Mouse (Mus musculus) heart, postnatal 4 days (tissue): ENCODE results near the gene Retreg1. TPM values are rescaled to one million over a fixed set of nuclear protein-coding genes. Genes with fewer than 3 reads are reported as not detected.

Experiments
- DNase-seq: peaks from one replicate; pipeline ENCODE4 v3.0.0; 2021
- total RNA-seq, 2 experiments: library from RNA; stranded (reverse); gene quantifications; 2 replicates each; pipeline ENCODE4 v1.2.3; 2021

Retreg1 gene
- total RNA-seq, 2 experiments from 2014 or later, result 112 to 141 TPM

DNA sequence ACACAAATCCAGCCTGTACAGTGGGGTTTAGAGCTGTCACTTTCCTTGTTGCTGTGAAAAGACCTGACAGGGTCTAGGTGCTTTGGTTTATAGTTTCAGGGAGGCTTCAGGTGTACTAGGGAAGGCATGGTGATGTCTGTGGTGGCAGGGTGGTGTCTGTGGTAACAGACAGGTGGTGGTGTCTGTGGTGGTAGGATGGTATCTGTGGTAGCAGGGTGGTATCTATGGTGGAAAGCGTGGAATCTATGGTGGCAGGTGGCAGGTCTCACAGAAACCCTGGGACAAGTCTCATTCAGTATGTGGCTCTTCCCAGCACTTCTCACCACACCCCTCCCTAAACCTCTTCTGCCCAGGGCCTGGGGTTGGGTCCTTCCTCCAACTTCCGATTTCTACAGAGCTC lies 8.7 kb upstream of the Retreg1 start:
- no peak for DNase-seq

DNA sequence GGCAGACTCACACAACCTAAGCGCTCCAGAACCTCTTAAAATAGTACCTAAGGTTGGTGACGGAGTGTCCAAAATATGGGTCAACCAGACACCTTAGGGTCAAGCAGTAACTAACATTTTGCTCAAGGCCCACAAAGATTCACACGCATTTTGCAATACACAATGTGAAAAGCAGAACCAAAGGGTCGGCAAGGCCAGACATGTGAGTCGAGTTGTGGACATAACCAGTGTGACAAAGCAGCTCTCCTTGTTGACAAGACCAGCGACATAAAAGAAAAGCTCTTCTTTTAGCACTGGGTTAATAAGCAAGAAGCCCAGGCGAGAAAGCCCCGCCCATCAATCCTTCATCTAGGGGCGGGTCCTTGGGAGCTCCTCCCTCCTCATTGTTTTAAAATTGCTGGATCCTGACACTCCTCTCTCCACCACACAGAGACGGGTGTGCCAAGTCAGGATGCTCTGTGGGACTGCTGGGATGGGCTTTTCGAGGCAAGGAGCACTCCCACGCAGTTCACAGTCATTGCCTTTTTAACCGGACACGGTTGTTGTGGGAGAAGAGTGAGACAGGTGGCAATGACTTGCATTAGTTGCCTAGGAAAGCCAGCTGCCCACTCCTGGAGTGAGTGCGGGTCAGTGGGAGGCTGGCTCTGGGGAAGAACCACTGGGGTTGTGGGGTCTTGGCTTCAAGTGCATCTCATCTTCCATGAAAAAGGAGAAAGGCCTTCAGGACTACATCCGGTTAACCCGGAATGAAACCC lies 7.9 kb upstream of the Retreg1 start:
- no peak for DNase-seq

DNA sequence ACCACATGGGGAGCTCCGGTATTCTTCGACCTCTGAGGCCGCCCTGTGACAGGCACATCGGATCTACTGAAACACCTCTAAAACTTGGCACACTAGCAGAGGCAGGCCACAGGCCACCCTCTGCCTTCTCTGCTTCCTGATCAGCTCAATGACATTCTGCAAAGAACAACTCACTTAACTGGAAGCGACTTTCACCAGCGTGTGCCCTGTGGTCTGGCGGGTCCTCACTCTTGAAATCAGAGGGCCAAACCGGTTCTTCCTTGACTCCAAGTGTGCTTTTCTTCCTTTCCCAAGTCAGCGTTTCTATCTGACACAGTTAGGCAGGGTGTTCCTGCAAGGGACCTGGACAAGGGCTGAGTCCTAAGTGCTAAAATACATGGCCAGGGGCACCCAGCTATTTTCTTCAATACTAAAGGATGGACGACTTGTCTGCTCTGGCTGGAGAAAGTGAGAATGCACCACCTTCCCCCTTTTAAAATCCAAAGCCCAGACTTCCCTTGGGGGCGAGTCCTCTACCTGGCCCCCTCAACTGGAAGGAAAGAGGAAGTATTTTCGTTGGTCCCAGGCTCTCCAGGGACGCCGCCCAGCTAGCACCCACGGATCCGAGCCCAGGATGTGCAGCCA lies 406 bp upstream of the Retreg1 start:
- DNase-seq, result no peak

DNA sequence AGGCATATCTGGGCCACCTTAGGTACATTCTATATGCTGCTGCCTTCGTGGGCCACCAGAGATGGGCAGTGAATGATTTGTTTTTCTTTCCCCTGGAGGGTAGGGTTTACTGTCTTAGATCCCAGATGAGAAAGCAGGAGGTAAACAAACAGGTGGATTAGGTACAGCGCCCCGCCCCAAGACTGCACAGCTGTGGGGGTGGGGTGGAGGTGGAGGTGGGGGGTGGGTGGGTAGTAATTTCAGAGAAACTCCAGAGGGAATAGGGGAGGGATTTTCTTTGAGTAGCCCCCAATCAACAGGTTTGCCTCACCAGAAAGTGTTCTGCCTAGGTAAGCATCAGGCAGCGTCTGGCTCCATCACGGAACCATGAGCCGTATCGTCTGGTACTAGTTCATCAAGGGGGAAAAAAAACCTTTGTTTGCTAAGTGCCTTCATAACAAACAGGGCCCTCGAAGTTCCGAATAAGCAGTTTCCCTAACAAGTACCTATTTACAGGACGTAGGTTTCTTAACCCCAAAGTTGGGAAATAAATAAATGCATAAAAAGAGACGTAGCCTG lies 1.1 kb downstream of the Retreg1 start:
- DNase-seq, result no peak

DNA sequence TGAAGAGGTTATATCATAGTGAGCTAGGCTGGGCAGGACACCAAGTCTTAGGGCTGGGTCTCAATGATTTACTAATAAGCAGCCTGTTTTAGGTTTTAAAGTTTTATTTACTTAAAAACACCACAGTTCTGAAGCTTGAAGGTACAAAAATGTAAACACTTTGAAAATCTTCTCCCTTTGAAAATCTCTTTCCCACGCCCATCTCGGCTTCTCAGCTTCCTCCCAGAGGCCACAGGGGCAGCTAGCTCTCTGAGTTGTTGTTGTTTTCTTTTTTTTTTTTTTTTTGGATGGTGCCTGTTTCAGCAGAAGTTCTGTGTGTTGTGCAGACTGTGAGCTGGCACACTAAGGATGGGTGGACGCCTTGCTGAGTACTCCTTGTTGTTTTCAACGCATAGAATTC lies 1.8 kb downstream of the Retreg1 start:
- no peak for DNase-seq

DNA sequence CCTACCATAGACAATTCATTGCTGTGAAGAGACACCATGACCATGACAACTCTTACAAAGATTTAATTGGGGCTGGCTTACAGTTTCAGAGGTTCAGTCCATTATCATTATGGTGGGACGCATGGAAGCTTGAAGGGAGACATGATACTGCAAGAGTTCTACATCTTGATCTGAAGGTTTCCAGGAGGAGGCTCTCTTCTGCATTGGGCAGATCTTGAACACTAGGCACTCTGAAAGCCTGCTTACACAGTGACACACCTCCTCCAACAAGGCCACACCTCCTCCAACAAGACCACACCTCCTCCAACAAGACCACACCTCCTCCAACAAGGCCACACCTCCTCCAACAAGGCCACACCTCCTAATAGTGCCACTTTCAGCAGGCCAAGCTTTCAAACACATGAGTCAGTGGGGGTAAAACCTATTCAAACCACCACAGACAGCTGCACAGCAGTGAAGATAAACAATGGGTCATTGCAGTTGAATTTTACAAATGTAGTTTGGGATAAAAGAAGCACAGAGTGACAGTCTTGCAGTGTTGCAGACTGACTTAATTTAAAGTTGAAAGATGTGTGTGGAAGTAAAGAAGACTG lies 4.7 kb downstream of the Retreg1 start:
- no peak for DNase-seq

DNA sequence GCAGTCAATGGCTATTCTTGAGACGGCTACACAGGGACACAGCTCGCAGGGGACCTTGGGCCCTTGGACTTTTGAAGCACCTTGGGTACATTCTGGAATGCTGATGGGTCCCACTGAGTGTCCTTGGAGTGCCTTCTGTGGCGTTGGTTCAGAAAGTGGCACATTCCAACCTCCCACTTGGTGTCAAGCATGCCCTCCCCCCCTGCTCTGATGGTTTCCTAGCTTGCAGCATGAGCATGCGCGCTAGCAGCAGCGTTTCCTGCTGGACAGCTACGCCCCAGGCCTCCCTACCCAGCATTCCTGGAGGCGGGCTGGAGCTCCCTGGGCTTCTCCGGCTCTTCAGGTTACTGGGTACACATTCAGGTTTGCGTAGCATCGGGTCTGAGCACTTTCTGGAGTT lies 7.6 kb downstream of the Retreg1 start:
- no peak for DNase-seq

DNA sequence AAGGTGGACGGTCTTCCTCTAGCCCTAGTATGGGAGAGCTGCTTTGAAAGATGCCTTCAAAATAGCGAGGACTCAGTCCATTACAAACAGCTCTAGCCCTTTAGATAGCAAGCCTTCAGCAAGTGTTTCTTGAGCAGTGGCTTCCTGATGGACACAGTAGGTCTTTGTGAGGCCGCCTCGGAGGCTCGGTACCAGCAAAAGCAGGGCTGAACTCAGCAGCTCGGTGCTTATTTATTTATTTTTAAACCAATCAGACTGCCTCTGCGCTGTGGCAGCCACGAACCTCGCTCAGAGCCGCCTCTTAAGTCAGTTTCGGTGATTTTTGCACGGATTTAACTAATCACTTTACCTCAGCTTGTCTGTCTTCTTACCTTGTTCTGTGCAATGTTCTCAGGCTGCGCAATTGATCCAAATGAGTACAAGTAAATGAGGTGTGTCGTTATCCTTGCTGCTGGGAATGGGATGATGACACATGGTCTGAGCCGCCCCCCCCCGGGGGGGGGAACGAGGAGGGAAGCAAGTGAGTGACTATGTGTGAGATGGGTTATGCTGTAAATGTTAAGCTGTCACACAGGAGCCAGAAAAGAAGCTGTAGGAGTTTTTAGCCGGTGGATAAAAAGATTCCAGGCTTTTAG lies 11.4 kb downstream of the Retreg1 start:
- no peak for DNase-seq

DNA sequence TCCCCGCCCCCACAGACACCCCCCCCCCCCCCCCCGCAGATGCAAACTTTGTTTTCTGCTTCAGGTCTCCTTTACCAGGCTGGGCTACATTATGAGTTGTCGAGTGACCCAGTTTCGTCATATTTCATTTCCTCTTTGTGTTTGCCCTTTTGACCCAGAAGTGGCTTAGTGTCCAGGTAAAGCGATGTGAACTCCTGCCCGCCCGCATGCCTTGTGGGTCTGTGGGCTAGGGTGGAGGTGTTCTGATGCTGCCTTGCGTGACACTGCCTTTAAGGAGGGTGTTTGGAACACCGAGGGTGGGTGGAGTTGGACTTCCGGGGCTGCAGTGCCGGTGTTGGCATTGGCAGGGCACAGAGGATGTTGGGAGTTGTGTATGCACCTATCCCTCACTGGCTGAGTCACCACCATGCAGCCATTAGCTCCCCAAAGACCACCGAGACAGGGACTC lies 15.7 kb downstream of the Retreg1 start:
- no peak for DNase-seq

DNA sequence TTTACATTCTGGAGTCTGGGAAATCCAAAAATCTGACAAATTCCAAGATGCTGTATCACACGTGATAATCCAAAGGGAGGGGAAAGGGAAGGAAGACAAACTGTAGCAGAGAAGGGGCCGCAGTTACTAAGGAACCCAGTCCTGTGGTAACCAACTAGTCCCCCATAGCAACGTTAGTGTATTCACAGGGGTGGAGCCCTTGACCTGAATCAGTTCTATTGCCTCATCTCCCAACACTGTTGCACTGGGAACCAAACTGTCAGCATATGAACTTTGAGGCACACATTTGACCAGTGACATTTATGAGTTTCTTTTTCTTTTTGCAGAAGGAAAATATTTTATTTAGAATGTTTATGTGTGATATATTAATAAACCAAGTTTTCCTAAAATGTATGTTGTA lies 16.5 kb downstream of the Retreg1 start:
- no peak for DNase-seq

DNA sequence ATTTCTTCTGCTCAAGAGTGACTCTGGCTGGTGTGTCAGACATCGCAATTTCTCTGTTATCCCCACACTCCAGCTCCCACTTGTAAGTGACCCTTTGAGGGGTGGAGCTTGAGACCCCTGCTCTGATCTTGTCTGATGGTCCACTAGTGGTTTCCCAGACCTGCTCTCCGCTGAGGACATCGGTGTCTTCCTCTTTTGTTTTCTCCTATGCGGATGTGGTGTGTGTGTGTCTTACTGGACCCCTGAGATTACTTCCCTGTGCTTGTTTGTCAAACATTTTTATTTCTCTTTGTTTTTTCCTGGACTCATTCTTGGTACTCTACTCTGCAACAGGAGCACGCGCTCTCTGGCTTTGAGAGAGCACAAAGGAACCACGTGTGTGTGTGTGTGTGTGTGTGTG lies 18.9 kb downstream of the Retreg1 start:
- DNase-seq, result no peak

DNA sequence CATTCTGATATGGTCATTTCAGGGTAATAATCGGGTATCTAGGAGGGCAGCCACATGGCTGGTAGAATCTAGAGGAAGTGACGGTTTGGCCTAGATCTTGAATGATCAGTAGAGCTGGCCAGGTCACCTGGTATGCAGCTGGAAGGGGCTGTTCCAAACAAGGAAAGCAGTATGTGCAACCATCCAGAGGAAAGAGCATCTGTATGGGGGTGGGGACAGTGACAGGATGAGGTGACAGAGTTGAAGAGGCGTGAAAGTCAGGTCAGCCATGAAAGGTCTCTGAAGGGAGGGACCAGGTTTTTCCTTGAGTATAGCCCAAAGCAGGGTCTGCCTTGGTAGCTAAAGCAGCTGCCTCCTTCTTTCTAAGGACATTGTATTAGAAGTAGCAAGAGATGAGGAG lies 22.6 kb downstream of the Retreg1 start:
- DNase-seq, result no peak

DNA sequence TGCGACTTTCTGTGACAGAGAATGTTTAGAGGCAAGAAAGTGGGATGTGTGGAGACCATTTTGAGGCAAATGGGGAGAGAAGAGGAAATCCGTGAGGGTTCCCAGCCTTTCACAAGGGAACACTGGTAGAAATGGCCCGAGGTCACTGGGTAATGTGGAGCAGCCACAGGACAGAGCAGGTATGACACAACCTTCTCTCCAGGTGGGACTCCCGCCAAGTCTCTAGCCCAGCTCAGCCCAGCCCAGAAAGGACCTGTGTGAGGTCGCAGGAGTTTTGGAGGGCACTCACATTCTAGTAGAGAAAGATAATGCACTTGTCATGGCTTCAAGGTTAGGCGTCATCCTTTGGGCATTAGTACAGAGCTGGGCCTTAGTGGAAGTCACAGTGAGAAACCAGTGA lies 23.1 kb downstream of the Retreg1 start:
- peak; percentile 18 for DNase-seq

DNA sequence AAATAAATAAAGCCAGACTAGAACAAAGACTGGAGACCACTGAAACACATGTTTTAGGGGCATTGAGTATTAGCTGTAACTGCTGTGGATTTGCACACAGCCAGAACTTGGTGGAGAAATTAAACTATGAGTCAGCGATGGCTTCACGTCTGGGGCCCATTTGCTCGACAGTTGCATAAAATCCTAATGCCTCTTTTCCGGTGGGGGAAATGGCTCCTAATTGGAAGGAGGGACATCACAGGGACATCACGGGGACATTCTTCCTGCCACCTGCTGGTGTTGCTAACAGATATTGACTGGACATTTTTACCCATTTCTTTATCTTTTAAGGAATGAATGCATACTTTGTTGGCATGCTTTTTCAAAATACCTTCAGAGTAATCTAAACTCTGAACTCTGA lies 26.1 kb downstream of the Retreg1 start:
- DNase-seq, result no peak

DNA sequence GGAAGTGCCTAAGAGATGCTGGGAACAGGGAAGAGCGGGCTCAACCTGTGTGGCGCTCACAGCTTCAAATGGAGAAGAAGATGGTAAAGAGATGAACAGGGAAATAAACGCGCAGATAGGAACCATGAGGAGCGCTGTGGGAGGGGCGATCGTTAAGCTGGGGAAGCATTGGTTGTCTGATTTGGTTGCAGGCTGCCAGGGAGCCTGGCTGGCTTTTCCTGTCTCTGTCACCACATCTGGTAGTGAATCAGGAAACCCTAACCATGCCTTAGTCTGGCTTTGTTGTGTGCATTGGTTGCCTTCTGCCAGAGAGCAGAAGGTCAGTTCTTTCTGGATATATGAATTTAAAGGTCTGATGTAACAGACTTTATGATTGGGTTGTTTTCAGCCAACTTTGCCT lies 28.5 kb downstream of the Retreg1 start:
- no peak for DNase-seq

DNA sequence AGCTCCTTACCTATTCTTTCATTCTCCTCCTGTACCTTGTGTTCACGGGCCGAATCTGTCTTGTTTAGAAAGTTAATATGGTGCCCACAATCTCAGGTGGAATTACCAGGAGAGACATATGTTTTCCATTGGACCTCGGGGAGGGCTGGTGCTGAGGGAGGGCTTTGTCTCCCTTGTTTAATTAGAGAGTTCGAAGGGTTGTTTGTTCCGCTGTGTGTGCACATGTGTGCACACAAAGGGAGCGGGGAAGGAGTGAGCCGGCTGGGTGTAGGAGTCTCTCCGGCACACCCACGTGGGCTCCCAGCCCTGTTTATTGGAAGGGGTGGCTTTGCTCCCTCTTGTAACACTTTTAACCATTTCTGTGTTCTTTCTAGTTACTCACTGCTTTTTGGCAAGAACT lies 29.1 kb downstream of the Retreg1 start:
- no peak for DNase-seq

DNA sequence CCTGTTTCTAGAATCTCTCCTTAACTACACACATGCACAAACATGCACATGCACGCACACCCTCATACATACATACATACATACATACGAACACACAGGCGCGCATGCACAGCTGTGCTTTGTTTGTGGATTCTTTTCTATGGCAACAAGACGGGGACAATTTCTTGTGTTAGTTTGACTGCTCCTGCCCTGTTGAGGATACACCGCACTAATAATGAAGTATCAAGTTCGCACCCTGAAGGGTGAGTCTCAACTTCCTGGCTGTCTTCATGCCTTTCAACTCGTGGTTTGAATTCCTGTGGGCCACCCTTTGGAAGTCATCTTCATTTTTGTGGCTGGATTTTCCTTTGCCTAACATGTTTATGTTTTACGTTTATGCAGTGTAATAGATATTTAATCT lies 29.7 kb downstream of the Retreg1 start:
- DNase-seq, result no peak

DNA sequence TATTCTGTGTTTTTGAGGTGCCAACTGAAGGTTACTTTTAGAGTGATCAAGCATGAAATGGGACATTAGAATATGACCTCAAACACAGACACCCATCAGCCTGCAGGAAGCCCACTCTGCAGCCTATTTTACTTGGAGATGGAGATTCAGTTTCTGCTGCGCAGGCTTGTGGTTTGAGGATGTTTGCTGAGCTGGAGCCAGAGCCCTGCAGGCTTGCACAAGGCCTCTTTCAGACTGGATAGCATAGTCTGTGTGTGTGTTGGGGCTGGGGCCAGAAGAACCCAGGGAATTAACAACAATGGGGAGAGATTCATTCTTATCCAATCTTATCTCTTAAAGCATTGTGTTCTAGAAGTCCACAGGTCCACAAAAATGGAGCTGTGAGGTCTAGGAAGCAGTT lies 30.6 kb downstream of the Retreg1 start:
- no peak for DNase-seq

DNA sequence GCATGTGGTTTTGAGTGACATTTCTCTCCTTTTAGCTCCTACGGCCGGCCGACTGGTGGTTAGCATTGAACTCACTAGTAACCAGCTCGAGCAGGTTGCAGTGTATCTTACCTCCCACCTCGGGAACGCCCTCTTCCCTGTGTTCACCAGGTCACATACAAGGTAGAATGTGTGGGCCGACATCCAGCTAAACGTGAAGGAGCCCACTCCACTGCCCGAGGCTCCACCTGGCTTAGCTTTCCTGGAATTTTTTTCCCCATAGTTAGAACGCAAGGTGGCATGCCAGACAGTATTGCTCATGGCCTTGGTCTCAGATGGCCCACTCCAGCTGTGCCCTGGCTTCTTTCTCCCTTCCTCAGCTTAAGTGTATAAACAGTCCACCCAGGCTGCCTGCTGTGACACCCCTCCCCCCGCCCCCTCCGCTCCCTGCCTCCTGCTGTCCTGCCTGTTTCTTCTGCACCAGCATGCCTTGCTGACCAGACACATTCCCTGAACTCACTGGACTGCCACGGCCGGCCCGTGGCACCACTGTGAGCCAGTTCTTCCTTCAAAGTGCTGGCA lies 33.7 kb downstream of the Retreg1 start:
- DNase-seq, result no peak

DNA sequence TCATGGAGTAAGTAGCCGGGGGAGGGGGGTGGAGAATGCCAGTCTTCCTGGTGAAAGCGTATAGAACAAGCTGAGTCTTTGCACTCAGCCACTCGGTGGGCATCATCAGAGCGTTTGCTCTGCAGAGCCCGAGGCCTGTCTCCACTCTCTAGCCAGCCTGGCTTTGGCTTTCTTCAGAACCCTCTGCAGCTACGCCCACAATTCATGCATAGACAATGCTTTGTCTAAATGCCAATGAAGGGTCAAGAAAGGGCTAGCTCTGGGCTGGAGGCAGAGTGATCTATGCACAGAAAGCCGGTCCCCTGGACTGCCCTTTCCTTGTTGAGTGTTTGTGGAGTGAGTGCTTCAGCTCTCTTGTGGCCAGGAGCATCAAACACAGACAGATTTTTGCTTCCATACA lies 34.8 kb downstream of the Retreg1 start:
- no peak for DNase-seq

DNA sequence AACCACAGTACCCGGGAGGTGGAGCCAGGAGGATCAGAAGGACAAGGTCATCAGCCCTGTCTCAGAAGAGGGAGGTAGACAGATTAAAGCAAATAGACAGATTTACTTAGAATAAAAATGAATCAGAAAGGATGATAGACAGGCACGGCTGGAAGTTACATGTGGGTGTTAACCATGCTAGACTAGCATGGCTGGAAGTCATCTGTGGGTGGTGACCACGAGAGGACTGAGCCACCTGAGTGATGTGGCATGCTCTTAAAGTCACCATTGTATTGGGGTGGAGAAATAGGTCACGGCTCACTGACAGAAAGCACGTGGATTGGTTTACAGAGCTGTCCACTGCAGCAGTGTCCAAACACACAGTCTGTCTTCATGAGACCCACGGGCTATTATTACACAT lies 36.2 kb downstream of the Retreg1 start:
- DNase-seq, result no peak

DNA sequence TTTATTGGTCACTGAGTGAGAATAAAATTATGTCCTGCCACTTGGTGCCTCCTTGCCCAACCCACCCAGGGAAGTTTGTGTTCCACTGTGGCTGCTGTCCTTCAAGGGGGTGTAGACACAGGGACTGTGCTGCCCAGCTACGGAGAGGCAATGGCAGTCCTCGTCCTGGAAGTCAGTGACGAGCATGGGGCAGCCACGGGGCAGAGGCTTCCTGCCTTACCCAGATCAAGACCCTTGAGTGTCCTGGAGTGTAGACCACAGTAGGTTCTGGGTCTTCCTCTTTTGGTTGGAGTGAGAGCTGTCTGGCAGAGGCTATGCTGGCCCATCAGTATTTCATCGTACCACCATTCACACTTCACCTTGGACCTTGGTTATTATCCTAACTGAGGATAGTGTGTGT lies 37.2 kb downstream of the Retreg1 start:
- no peak for DNase-seq

DNA sequence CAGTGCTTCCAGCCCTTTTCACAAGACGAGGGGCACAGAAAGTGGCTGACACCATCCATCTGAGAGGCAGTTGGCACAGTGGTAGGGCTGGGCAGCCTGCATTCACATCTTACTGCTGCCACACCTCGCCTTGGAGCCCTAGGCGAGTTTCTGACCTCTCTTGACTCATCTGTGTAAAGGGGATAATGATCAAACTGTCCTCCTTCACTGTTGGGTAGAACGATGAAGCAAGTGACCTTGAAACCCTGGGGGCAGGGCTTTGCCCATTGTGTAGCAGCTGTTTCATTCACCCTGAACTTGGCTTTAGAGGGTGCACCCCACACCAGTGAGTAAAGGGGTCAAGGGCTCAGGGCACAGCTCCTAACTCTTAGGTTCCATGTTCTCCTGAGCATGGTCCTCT lies 39.0 kb downstream of the Retreg1 start:
- DNase-seq, result no peak
